Mouse (Mus musculus) neural tube, embryonic 11.5 days (tissue): ENCODE data around the gene Lnx1. TPM values are rescaled to one million over a fixed set of nuclear protein-coding genes. Genes with fewer than 3 reads are reported as not detected.

Experiments
- ATAC-seq: fragments of 200-750 bp; cut with Nextera tagmentation; 2 replicates; pipeline ENCODE4 v1.8.0; 2017; ENCODE audit warnings: moderate number of reproducible peaks, mild to moderate bottlenecking, moderate TSS enrichment, moderate library complexity; ENCODE audit not compliant: insufficient read depth, low FRiP score, low TSS enrichment
- DNase-seq: peaks from one replicate; pipeline ENCODE4 v3.0.0-alpha.2; 2015; ENCODE audit warnings: low spot score
- H3K27ac ChIP-seq: fragments of 300-500 bp; sonication (generic); 2 replicates; pipeline ENCODE4 v1.5.1; 2014; ENCODE audit warnings: low read depth, mild to moderate bottlenecking, low read length
- H3K27me3 ChIP-seq: fragments of 300-500 bp; sonication (generic); 2 replicates; pipeline ENCODE4 v1.6.1; 2014; ENCODE audit warnings: mild to moderate bottlenecking, low read length, mixed read lengths; ENCODE audit not compliant: control insufficient read depth, insufficient read depth
- H3K36me3 ChIP-seq: fragments of 300-500 bp; sonication (generic); 2 replicates; pipeline ENCODE4 v1.6.1; 2014; ENCODE audit warnings: mild to moderate bottlenecking, low read length, moderate library complexity, mixed read lengths; ENCODE audit not compliant: control insufficient read depth, insufficient read depth
- H3K4me1 ChIP-seq: fragments of 300-500 bp; sonication (generic); 2 replicates; pipeline ENCODE4 v1.6.1; 2014; ENCODE audit warnings: low read length, mixed read lengths; ENCODE audit not compliant: control insufficient read depth, insufficient read depth
- H3K4me2 ChIP-seq: fragments of 300-500 bp; sonication (generic); 2 replicates; pipeline ENCODE4 v1.6.1; 2014; ENCODE audit warnings: low read depth, mild to moderate bottlenecking, moderate library complexity
- H3K4me3 ChIP-seq: fragments of 300-500 bp; sonication (generic); 2 replicates; pipeline ENCODE4 v1.5.1; 2014; ENCODE audit warnings: low read depth, low read length
- H3K9ac ChIP-seq: fragments of 300-500 bp; sonication (generic); 2 replicates; pipeline ENCODE4 v1.6.1; 2014; ENCODE audit warnings: mild to moderate bottlenecking, low read length
- H3K9me3 ChIP-seq: fragments of 300-500 bp; sonication (generic); 2 replicates; pipeline ENCODE4 v1.6.1; 2016; ENCODE audit warnings: low read length; ENCODE audit not compliant: control insufficient read depth
- WGBS: fragments of 180-500 bp; shearing (Covaris S2); extraction: QIAGEN DNeasy Blood & Tissue Kit; methylation state at CpG from one replicate; pipeline ENCODE4 v1.1.7; 2014; 5-methylcytosine and 5-hydroxymethylcytosine counted together
- polyA plus RNA-seq: library from polyadenylated mRNA; unstranded; fragments of >200 nt; fragmentation: Nextera tagmentation; extraction: Ambion mirVana; gene quantifications from 2 replicates; pipeline ENCODE4 v1.2.1, GENCODE M21; 2014

The Lnx1 gene
- polyA plus RNA-seq, 1 experiment from 2014 or later, result 0.13 TPM

- no peak overlapping the region for H3K4me2 ChIP-seq
- no peak overlapping the region for H3K4me3 ChIP-seq
- no peaks in the 10 kb centered on the region for H3K27me3 ChIP-seq
- DNase-seq, result no peak
- no peak overlapping the region for H3K9ac ChIP-seq
- no peaks in the 10 kb centered on the region for H3K9me3 ChIP-seq
- 92% methylated on average over 5 of the region's 5 CpGs for WGBS
- no peak for ATAC-seq
- H3K27ac ChIP-seq, result no peak overlapping the region
- no peaks in the 10 kb centered on the region for H3K4me1 ChIP-seq
- H3K36me3 ChIP-seq, result no peaks in the 10 kb centered on the region
Measured at GRCm38 (mm10) chr5:74656410-74656809, 46.3 kb downstream of the Lnx1 start.

DNA sequence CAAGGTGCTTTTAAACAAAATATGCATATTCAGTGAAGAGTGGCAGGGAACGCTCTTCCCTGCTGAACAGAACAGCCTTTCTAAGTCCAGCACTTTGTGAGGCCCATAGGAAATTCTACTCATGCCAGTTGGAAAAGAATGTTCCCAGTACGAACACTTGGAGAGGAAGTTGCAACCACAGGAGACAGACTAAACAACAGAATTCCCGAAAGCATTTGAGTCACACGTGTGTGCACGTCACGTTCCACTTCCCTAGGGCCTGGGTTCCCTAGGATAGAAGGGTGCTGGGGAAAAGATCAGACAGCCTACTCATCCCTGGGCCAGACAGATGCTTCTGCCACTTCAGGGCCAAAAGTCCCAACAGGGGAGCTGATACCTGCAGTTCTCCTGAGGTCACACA is 48.2 kb downstream of the Lnx1 start:
- Histone ChIP-seq H3K4me2 (no peak overlapping the region), H3K27ac (no peak overlapping the region), H3K4me3 (no peak overlapping the region), H3K9ac (no peak overlapping the region), H3K4me1 (no peaks in the 10 kb centered on the region), H3K36me3 (no peaks in the 10 kb centered on the region), H3K9me3 (no peaks in the 10 kb centered on the region), H3K27me3 (no peaks in the 10 kb centered on the region)
- 70% methylated on average over 6 of the region's 6 CpGs for WGBS
- no peak for ATAC-seq
- DNase-seq, result no peak

- Histone ChIP-seq H3K4me3 (no peak overlapping the region), H3K9me3 (no peaks in the 10 kb centered on the region), H3K9ac (no peak overlapping the region), H3K36me3 (no peaks in the 10 kb centered on the region), H3K27me3 (no peaks in the 10 kb centered on the region), H3K27ac (no peak overlapping the region), H3K4me2 (no peak overlapping the region), H3K4me1 (no peaks in the 10 kb centered on the region)
- ATAC-seq (no peak), DNase-seq (no peak)
- 94% methylated on average over 10 of the region's 10 CpGs for WGBS
Measured at GRCm38 (mm10) chr5:74653766-74654165, 48.9 kb downstream of the Lnx1 start.

DNA sequence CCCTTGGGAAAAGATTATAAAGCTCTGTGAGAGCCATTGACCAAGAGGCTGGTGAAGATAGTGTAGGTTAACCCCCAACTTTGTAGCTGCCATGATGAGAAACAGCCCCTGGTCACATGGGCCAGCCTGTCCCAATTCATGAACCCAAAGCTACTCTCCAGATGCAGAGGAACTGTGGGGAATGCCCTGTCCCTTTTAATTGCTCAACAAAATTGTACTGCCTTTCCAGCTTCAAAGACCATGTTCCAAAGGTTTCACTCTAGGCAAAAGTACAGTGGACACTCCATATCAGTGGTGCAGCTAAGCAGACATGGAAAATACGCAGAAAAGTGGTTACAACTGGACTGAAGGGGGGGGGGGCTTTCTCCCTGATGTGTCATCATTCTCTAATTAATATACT is 53.6 kb downstream of the Lnx1 start:
- DNase-seq (no peak), ATAC-seq (no peak)
- no peak overlapping the region for H3K9ac ChIP-seq
- H3K36me3 ChIP-seq, result no peaks in the 10 kb centered on the region
- H3K4me2 ChIP-seq, result no peak overlapping the region
- H3K4me3 ChIP-seq, result no peak overlapping the region
- no peaks in the 10 kb centered on the region for H3K9me3 ChIP-seq
- no peaks in the 10 kb centered on the region for H3K4me1 ChIP-seq
- H3K27me3 ChIP-seq, result no peaks in the 10 kb centered on the region
- no peak overlapping the region for H3K27ac ChIP-seq
- WGBS, result 97% methylated on average over 1 of the region's 1 CpGs

DNA sequence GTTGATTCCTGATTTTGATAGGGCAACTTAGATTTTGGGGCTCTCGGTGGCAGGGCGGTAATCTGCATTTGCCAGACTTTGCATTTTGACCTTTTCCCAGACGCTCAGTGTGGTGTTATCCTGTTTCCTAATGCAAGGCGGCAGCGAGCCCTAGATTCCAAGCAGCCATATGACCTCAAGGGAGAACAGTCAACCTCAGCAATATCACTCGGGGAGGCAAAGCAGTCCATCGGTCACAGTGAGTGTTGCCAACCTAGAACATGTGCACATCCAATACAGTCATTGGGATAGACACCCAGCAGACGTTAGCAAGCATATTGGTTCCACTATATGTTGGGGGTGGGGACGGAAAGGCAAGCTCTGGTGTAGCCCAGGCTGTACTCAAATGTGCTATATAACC is 54.5 kb downstream of the Lnx1 start:
- Histone ChIP-seq H3K9ac (no peak overlapping the region), H3K4me2 (no peak overlapping the region), H3K27ac (no peak overlapping the region), H3K4me1 (no peaks in the 10 kb centered on the region), H3K4me3 (no peak overlapping the region), H3K27me3 (no peaks in the 10 kb centered on the region), H3K36me3 (no peaks in the 10 kb centered on the region), H3K9me3 (no peaks in the 10 kb centered on the region)
- no peak for ATAC-seq
- no peak for DNase-seq
- 86% methylated on average over 9 of the region's 9 CpGs for WGBS

GRCm38 (mm10) chr5:74647584-74647984 is 55.1 kb downstream of the Lnx1 start:
- H3K9me3 ChIP-seq, result no peaks in the 10 kb centered on the region
- no peaks in the 10 kb centered on the region for H3K27me3 ChIP-seq
- DNase-seq, result no peak
- no peak overlapping the region for H3K4me2 ChIP-seq
- H3K36me3 ChIP-seq, result no peaks in the 10 kb centered on the region
- H3K4me3 ChIP-seq, result no peak overlapping the region
- H3K9ac ChIP-seq, result no peak overlapping the region
- 66% methylated on average over 5 of the region's 6 CpGs for WGBS
- H3K4me1 ChIP-seq, result no peaks in the 10 kb centered on the region
- no peak overlapping the region for H3K27ac ChIP-seq
- ATAC-seq, result no peak

GRCm38 (mm10) chr5:74642291-74642690 is 60.4 kb downstream of the Lnx1 start:
- no peak overlapping the region for H3K27ac ChIP-seq
- no peak for ATAC-seq
- no peak overlapping the region for H3K4me2 ChIP-seq
- H3K9ac ChIP-seq, result no peak overlapping the region
- no peaks in the 10 kb centered on the region for H3K9me3 ChIP-seq
- 67% methylated on average over 2 of the region's 2 CpGs for WGBS
- H3K36me3 ChIP-seq, result no peaks in the 10 kb centered on the region
- no peak overlapping the region for H3K4me3 ChIP-seq
- no peaks in the 10 kb centered on the region for H3K27me3 ChIP-seq
- DNase-seq, result no peak
- no peaks in the 10 kb centered on the region for H3K4me1 ChIP-seq

- ATAC-seq (no peak), DNase-seq (no peak)
- Histone ChIP-seq H3K9me3 (no peaks in the 10 kb centered on the region), H3K36me3 (no peaks in the 10 kb centered on the region), H3K4me3 (no peak overlapping the region), H3K4me2 (no peak overlapping the region), H3K27me3 (no peaks in the 10 kb centered on the region), H3K27ac (no peak overlapping the region), H3K9ac (no peak overlapping the region), H3K4me1 (no peaks in the 10 kb centered on the region)
- 56% methylated on average over 6 of the region's 6 CpGs for WGBS
Measured at GRCm38 (mm10) chr5:74641000-74641399, 61.7 kb downstream of the Lnx1 start.

GRCm38 (mm10) chr5:74640504-74640903 is 62.2 kb downstream of the Lnx1 start:
- no peaks in the 10 kb centered on the region for H3K9me3 ChIP-seq
- no peak for ATAC-seq
- no peak overlapping the region for H3K27ac ChIP-seq
- no peak overlapping the region for H3K4me3 ChIP-seq
- H3K4me2 ChIP-seq, result no peak overlapping the region
- H3K4me1 ChIP-seq, result no peaks in the 10 kb centered on the region
- WGBS, result 91% methylated on average over 4 of the region's 4 CpGs
- no peaks in the 10 kb centered on the region for H3K36me3 ChIP-seq
- no peak overlapping the region for H3K9ac ChIP-seq
- H3K27me3 ChIP-seq, result no peaks in the 10 kb centered on the region
- no peak for DNase-seq
